14 mouse cellular contexts compared by ENCODE assay signal in the genomic region with DNA sequence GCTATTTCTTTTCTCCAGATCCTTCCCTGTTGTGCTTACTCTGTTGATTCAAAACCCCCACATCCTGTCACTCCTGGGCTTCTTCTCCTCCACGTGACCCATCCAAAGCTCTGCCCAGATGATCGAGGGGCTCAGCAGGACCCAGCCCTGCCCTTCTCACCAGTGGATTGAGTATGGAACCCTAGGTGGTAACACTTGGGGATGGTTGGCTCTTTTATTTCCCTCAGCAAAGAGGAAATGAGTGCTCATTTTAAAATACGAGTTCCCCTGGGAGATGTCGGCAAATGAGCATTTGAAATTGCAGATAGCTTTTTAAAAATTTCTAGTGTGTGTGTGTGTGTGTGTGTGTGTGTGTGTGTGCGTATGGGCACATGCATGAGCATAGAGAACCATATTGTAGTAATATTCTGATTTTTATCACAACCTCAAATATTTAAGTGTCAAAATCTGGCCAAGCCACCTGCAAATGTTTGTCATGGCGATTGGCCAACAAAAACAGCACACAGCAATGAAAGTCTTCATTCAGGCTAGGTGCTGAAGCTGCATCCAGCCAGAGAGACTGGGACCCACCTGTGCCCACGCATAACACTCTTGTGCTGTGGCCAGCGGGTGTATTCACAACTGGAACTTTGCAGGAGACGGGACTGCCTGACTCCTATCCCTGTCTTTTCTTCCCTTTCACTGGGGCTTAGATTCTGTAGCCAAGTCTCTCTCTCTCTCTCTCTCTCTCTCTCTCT.
DNase-seq lines count a peak whose midpoint lies in the region; ATAC-seq lines count a peak whose summit lies in the region.
"Had no signal": no experiment of that assay in that cellular context is flagged by ENCODE, and none has a peak within 500 bp of the region (broad histone marks: within the 10 kb centered on the region; RNA-seq: fewer than 3 reads in every experiment).

No protein-coding gene starts in this region.

- peaks cover 4% of the 10 kb centered on the region for H3K27me3 ChIP-seq in megakaryocyte, embryonic 14.5 days (replicated peaks)
- H3K27me3 ChIP-seq in embryonic facial prominence, embryonic 12.5 days, result no peaks in the 10 kb centered on the region
- H3K27me3 ChIP-seq in limb, embryonic 10.5 days (ENCODE audit: low read depth, poor library complexity, severe bottlenecking), result no peaks in the 10 kb centered on the region
- H3K27me3 ChIP-seq in stomach, embryonic 14.5 days (ENCODE audit: control insufficient read depth, insufficient read depth, low read length), result no peaks in the 10 kb centered on the region
- H3K27me3 ChIP-seq: forebrain, embryonic 13.5 days had no signal

- ATAC-seq in megakaryocyte, adult 5-6 weeks (ENCODE audit: poor library complexity, severe bottlenecking), result no peak
- ATAC-seq in embryonic facial prominence, embryonic 12.5 days (ENCODE audit: insufficient number of reproducible peaks, insufficient read depth, low FRiP score, low TSS enrichment), result peak; percentile 47; the same call in 1 of the 2 replicates
- ATAC-seq in stomach, embryonic 14.5 days (ENCODE audit: insufficient number of reproducible peaks, insufficient read depth, low FRiP score, low read depth), result peak; percentile 37; the same call in 1 of the 2 replicates
- ATAC-seq: forebrain, embryonic 13.5 days had no signal

- H3K9ac ChIP-seq in embryonic facial prominence, embryonic 12.5 days, result no peak overlapping the region
- H3K9ac ChIP-seq in stomach, embryonic 14.5 days (replicated peaks; ENCODE audit: low read depth, low read length), result no peak overlapping the region
- H3K9ac ChIP-seq: forebrain, embryonic 13.5 days had no signal

- H3K27ac ChIP-seq in embryonic facial prominence, embryonic 12.5 days, result peak overlapping the region; percentile 48; the same call in 1 of the 2 replicates
- peak overlapping the region; percentile 86 for H3K27ac ChIP-seq in limb, embryonic 10.5 days
- no peak overlapping the region; the same call in 1 of the 2 replicates for H3K27ac ChIP-seq in stomach, embryonic 14.5 days (ENCODE audit: low read length)
- H3K27ac ChIP-seq: forebrain, embryonic 13.5 days; hindbrain, embryonic 10.5 days had no signal

- peaks cover 86% of the 10 kb centered on the region for H3K4me1 ChIP-seq in megakaryocyte, embryonic 14.5 days
- H3K4me1 ChIP-seq in embryonic facial prominence, embryonic 12.5 days, result peaks cover 44% of the 10 kb centered on the region
- peaks cover 58% of the 10 kb centered on the region for H3K4me1 ChIP-seq in limb, embryonic 10.5 days
- peaks cover 20% of the 10 kb centered on the region for H3K4me1 ChIP-seq in stomach, embryonic 14.5 days (ENCODE audit: control insufficient read depth, insufficient read depth, low read length)

- no peaks in the 10 kb centered on the region for H3K9me3 ChIP-seq in megakaryocyte, embryonic 14.5 days
- H3K9me3 ChIP-seq in embryonic facial prominence, embryonic 12.5 days, result no peaks in the 10 kb centered on the region
- H3K9me3 ChIP-seq in limb, embryonic 10.5 days (replicated peaks), result no peaks in the 10 kb centered on the region
- H3K9me3 ChIP-seq in stomach, embryonic 14.5 days (ENCODE audit: control insufficient read depth, low read depth, low read length), result no peaks in the 10 kb centered on the region
- H3K9me3 ChIP-seq: forebrain, embryonic 13.5 days; hindbrain, embryonic 10.5 days had no signal

- no peaks in the 10 kb centered on the region for H3K36me3 ChIP-seq in megakaryocyte, embryonic 14.5 days (replicated peaks; ENCODE audit: low read length)
- no peaks in the 10 kb centered on the region for H3K36me3 ChIP-seq in embryonic facial prominence, embryonic 12.5 days
- no peaks in the 10 kb centered on the region for H3K36me3 ChIP-seq in limb, embryonic 10.5 days
- H3K36me3 ChIP-seq in stomach, embryonic 14.5 days (ENCODE audit: control insufficient read depth, insufficient read depth, low read length), result no peaks in the 10 kb centered on the region
- H3K36me3 ChIP-seq: G1E; hindbrain, embryonic 10.5 days had no signal

- no peak overlapping the region for H3K4me2 ChIP-seq in embryonic facial prominence, embryonic 12.5 days (replicated peaks)
- 0 out of 2 replicates have a peak overlapping the region, but pooled peaks have one; percentile 7 for H3K4me2 ChIP-seq in stomach, embryonic 14.5 days (replicated peaks; ENCODE audit: low read depth, low read length)
- H3K4me2 ChIP-seq: forebrain, embryonic 13.5 days had no signal

- peak overlapping the region; percentile 23 for H3K4me3 ChIP-seq in megakaryocyte, embryonic 14.5 days (replicated peaks)
- H3K4me3 ChIP-seq in embryonic facial prominence, embryonic 12.5 days, result no peak overlapping the region
- H3K4me3 ChIP-seq in limb, embryonic 10.5 days, result no peak overlapping the region
- H3K4me3 ChIP-seq in stomach, embryonic 14.5 days (ENCODE audit: low read depth, low read length), result no peak overlapping the region
- H3K4me3 ChIP-seq: forebrain, embryonic 13.5 days; hindbrain, embryonic 10.5 days had no signal

- DNase-seq in limb, embryonic 10.5 days (ENCODE audit: low spot score), result no peak
- no peak for DNase-seq in right cerebral cortex, postnatal 4 days
- DNase-seq in layer of hippocampus, adult 18-20 months (ENCODE audit: low spot score in 2 of 2), result no peak
- DNase-seq: adrenal gland, postnatal 14 days; cerebellum, postnatal 36 days; heart, adult 11 months; thymus, adult 2 months had no signal

- WGBS in embryonic facial prominence, embryonic 12.5 days, result 55% methylated on average over 9 of the region's 9 CpGs
- whole genome bisulfite sequencing in limb, embryonic 10.5 days, result 71% methylated on average over 9 of the region's 9 CpGs
- 48% methylated on average over 9 of the region's 9 CpGs for WGBS in stomach, embryonic 14.5 days
